Mouse (Mus musculus): ENCODE data around the gene Polr2c.
A peak's percentile ranks its signal among the peaks of the same experiment; 100 is the strongest.
"Not testable (repeated sequence)": the region's sequence is repeated elsewhere in the genome, so short reads cannot be mapped to it uniquely, and the experiment has no call there.

Gene Polr2c

GRCm38 (mm10) chr8:94841183-94841582 is 16.1 kb upstream of the Polr2c start:
- DNase-seq = no peak

DNA sequence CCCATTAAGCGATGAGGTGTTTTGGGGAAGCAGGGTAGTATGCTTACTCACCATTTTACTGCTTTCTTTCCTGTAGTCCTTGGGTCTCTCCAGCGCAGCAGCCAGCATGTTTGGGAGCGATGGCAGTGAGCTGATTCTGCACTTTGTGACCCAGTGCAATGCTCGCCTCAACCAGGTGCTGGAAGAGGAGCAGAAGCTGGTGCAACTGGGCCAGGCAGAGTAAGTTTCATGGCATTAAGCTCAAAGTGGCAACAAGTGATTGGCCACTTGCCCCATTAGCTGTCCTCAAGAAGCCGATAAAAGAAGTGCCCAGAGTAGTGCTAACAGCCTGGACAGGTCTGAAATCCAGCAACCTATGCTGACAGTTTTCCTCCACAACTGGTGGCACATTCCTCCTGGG is 7.2 kb upstream of the Polr2c start:
- no peak for DNase-seq

- not testable (repeated sequence) for DNase-seq
Measured at GRCm38 (mm10) chr8:94854761-94855160, 2.5 kb upstream of the Polr2c start.

GRCm38 (mm10) chr8:94857011-94857345 is 272 bp upstream of the Polr2c start:
- DNase-seq = no peak

GRCm38 (mm10) chr8:94861352-94861910 is 4.2 kb downstream of the Polr2c start:
- peak; percentile 83 to 85 for DNase-seq

- DNase-seq = no peak
Measured at GRCm38 (mm10) chr8:94862487-94863220, 5.4 kb downstream of the Polr2c start.

GRCm38 (mm10) chr8:94863897-94864673 is 6.8 kb downstream of the Polr2c start:
- DNase-seq = no peak

- no peak for DNase-seq
Measured at GRCm38 (mm10) chr8:94865292-94865691, 8.0 kb downstream of the Polr2c start.

DNA sequence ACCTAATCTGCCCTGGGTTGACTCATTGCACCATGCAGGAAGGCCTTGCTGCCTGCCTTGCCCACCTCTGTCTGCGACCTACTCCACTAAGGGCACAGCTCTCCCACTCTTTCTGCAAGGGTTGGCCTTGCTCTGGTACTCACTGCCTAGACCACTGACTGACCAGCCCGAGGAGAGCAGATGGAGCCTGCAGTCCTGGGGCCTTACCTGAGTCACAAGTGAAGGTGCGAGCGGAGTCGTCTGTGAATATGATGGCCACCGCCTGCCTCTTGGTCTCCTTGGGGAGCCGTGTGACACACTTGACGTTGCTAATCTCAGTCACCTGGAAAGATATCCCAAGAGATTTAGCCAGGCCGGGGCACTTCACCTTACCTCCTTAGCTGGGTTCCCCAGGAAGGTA is 9.7 kb downstream of the Polr2c start:
- DNase-seq = no peak

DNA sequence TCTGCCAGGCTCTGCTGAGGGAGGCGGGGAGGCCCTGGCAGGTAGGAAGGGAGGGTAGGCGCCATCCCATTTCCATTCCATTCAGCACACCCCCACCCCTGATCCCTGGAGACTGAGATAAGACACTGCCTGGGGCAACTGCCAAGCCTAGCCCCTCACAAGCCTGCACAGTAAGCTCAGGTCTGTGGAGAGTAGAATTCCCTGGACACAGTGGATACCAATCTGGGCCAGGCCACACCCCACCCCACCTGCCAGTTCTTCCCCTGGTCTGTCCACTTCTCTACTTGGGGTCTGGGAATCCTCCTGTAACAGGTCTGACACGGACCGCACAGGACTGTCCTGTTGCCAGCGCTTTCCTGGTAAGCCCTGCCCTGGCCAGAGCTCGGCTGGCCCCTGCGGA is 11.9 kb downstream of the Polr2c start:
- DNase-seq = no peak

DNA sequence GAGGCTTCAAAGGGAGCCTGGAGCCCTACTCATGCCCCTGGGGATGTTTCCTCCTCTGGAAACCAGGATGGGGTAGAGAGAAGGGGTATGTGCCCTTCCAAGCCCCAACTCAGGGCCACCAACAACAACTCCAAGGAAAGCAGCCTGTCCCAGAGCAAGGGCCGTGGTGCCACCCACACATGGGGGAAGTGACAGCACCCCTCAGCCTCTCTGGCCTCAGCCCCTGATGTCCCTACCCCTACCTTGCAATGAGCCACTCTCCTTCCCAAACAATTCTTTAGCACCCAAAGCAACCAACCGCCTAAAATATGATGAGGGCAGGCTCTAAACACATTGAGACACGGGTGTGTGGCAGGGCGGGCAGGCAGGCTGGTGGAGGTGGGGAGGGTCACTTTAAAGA is 12.8 kb downstream of the Polr2c start:
- DNase-seq = no peak

DNA sequence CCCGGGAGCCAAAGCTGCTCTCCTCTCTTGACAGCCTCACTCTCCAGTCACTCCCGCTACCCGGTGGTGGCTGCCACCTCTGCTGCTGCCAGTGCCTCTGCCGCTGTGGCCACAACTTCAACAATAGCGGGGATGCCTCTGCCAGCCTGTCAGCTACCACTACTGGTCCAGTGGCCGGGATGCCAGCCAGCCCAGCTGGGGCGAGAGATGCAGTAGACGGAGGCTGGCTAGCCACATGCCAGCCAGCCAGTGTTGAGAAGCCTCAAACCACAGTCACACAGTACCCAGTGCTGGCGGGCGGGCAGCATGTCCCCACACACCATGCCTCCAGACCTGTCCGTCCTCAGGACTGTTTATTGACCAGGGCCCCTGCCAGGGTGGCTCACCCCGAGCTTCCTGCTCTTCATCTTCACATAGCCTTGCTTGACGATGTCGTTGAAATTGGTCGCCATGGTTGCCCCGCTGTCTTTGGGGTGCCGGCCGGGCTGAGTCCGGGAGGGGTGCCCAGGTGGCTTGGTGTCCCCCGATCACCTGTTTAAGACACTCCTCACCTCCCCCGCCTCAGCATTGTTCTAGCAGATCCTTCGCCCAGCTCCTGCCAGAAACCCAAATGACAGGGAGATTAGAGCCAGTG is 13.3 kb downstream of the Polr2c start:
- no peak for DNase-seq

DNA sequence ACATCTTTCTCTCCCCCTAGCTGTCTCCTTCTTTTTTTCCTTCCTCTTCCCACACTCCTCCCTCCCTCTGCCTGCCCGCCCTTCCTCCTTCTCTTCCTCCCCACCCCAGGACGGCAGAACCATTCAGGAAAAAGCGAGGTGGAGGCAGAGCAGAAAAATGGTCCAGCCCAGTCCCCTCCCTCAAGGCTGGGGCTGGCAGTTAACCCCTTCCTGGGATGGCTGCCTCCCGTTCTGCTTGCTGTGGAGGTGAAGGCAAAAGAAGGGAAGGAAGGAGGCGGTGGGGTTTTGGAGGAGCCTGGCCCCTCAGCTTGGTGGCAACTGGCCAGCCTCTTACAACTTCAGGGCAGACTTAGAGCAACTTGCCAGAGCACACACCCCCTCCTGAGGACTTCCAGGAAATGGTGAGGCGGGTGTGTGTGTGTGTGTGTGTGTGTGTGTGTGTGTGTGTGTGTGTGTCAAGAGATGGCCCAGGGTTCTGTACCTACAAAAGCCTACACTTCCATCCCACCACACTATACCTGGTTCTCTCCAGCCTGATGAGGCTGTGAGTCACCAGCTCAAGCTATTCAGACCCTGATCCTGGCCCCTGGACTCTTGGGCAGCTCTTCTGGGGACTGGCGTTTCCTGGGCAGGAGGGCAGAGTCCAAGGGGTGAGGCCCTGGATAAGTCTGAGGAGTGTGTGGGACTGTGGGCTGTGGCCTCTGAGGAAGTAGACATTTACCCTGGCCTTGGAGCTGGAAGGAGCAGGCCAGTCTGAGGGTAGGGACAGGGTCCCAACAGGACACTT is 14.1 kb downstream of the Polr2c start:
- DNase-seq = no peak

DNA sequence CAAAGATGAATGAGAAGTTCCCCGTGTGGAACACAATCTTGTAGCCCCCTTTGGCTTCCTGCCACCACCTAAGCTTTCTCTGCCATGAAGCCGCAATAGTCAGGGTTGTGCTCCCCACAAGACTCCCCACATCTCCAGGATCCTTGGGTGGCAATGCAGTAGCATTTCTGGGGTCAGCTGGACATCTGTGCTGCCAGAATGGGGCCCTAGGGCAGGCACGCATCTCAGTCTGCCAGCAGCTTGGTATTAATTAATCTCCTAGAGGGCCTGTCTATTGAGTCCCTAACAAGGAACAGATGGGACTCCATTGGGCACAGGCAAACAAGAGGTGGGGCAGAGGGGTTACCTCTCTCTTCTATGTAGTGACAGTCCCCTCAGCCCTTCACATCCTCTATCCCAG is 14.9 kb downstream of the Polr2c start:
- DNase-seq = no peak

DNA sequence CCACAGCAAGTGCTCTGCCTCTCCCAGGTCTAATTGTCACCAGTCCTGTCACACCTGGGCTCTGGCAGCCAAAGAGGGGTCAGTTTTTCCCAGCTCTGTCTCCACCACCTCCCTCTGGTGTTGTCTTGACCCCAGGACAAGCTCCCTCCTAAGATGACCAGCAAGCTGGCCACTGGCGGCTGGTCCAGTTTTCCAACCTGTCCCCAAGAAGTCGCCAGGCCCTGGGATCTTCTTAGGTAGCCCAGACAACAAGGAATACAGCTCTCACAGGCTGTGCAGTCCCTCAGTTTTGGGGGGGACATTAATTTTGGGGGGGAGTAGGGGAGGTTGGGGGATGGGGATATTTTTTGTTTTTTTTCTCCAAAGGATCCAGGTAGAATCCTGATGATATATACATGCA is 15.3 kb downstream of the Polr2c start:
- DNase-seq = no peak

GRCm38 (mm10) chr8:94874358-94874757 is 17.1 kb downstream of the Polr2c start:
- DNase-seq = peak; percentile 82 to 83

DNA sequence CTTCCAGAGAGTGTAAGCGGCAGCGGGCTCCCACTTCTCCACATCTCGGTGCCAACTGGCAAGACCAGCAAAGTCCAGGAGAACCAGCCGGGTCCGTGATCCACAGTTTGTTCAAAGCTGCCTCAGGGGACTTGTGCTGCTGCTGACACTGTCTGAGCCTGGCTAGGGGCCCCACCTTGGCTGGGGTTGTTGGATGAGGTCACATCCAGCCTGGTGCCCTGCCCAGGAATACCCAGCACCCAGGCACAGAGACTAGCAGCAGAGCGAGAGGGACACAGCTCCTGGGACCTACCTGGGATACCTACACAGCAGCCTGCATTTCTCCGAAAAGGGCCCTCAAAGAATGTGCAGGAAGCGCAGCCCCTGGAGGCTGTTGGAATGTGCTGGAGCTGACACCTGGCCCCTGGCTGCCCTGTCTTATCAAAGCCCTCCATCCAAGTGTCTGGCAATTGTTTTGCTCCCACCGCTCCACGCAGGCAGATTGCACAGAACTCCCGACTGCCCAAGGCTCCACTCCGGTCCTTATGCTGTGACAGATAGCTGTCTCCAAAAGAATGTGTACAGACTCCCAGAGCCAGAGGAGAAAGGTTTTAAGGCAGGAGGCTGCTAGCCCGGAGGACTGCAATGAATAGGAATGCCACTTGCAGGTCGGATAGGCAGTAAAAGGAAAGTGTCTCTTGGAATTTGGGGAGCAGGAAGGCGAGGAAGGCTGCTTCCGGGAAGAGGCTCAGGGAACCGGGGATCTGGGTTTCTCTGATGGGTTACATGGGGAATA is 18.0 kb downstream of the Polr2c start:
- no peak for DNase-seq

GRCm38 (mm10) chr8:94875871-94876150 is 18.6 kb downstream of the Polr2c start:
- no peak for DNase-seq

GRCm38 (mm10) chr8:94876197-94876730 is 19.0 kb downstream of the Polr2c start, which contains the start of gene Dok4:
TSS of gene Dok4 (minus strand) at chr8:94876330.
- peak; percentile 86 to 88 for DNase-seq

GRCm38 (mm10) chr8:94876820-94877219 is 19.6 kb downstream of the Polr2c start:
- DNase-seq = no peak

DNA sequence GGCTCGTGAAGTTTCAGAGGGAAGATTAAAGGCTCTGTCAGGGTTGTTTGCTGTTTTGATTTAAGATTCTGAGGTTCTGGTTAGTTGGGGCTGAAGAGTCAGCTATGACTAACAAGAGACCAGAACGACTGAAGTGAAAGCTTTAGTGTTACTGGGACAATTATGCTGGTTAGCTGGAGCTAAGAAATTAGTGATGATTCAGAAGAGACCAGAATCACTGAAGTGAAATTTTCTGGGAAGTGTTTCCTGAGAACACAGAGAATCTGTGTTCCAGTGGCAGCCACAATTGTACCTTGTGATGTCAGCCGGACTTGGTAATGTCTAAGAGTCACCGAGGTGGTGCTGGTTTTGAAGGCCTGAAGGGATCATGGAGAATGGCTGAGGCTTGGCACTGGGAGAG is 23.5 kb downstream of the Polr2c start:
- no peak for DNase-seq

All from B cell, adult 2 months (primary cell).